Mouse (Mus musculus): ENCODE results near the gene Ap1g2. TPM values are rescaled to one million over a fixed set of nuclear protein-coding genes. Genes with fewer than 3 reads are reported as not detected.

Ap1g2 gene
- polyA plus RNA-seq, 1 experiment from 2014 or later = 18.9 TPM

GRCm38 (mm10) chr14:55079214-55079970, 27.0 kb downstream of the Ap1g2 start:
- no peak overlapping the region for H3K27ac ChIP-seq
- H3K27me3 ChIP-seq = peaks cover 23% of the 10 kb centered on the region
- H3K36me3 ChIP-seq = no peaks in the 10 kb centered on the region
- peaks cover 10% of the 10 kb centered on the region; the same call in 1 of the 2 replicates for H3K4me1 ChIP-seq
- no peaks in the 10 kb centered on the region for H3K9me3 ChIP-seq
- peak overlapping the region; percentile 43 for H3K4me2 ChIP-seq
- H3K9ac ChIP-seq = no peak overlapping the region
- 22% methylated on average over 8 of the region's 8 CpGs for WGBS
- H3K4me3 ChIP-seq = no peak overlapping the region
- ATAC-seq (ENCODE audit: borderline replicate concordance, extremely low read depth, low FRiP score, low TSS enrichment) = no peak

- Histone ChIP-seq H3K9ac (no peak overlapping the region), H3K4me1 (peaks cover 10% of the 10 kb centered on the region; the same call in 1 of the 2 replicates), H3K4me2 (peak overlapping the region; percentile 43), H3K36me3 (no peaks in the 10 kb centered on the region), H3K27ac (no peak overlapping the region), H3K4me3 (peak overlapping the region; percentile 9; the same call in 1 of the 2 replicates), H3K27me3 (peaks cover 23% of the 10 kb centered on the region), H3K9me3 (no peaks in the 10 kb centered on the region)
- WGBS = 16% methylated on average over 23 of the region's 23 CpGs
- ATAC-seq (ENCODE audit: borderline replicate concordance, extremely low read depth, low FRiP score, low TSS enrichment) = no peak
Measured at GRCm38 (mm10) chr14:55078366-55078989, 27.9 kb downstream of the Ap1g2 start.

- H3K27me3 ChIP-seq = peaks cover 23% of the 10 kb centered on the region
- H3K4me3 ChIP-seq = no peak overlapping the region
- no peaks in the 10 kb centered on the region for H3K36me3 ChIP-seq
- H3K9ac ChIP-seq = no peak overlapping the region
- H3K9me3 ChIP-seq = no peaks in the 10 kb centered on the region
- no peak overlapping the region for H3K4me2 ChIP-seq
- H3K27ac ChIP-seq = no peak overlapping the region
- ATAC-seq (ENCODE audit: borderline replicate concordance, extremely low read depth, low FRiP score, low TSS enrichment) = no peak
- WGBS = 47% methylated on average over 15 of the region's 15 CpGs
- peaks cover 10% of the 10 kb centered on the region; the same call in 1 of the 2 replicates for H3K4me1 ChIP-seq
Measured at GRCm38 (mm10) chr14:55077481-55078365, 28.7 kb downstream of the Ap1g2 start.

GRCm38 (mm10) chr14:55076956-55077355, 29.4 kb downstream of the Ap1g2 start:
- no peak for ATAC-seq (ENCODE audit: borderline replicate concordance, extremely low read depth, low FRiP score, low TSS enrichment)
- WGBS = 73% methylated on average over 3 of the region's 3 CpGs
- Histone ChIP-seq H3K4me3 (no peak overlapping the region), H3K27ac (no peak overlapping the region), H3K9ac (no peak overlapping the region), H3K4me1 (peaks cover 10% of the 10 kb centered on the region; the same call in 1 of the 2 replicates), H3K27me3 (peaks cover 23% of the 10 kb centered on the region), H3K9me3 (no peaks in the 10 kb centered on the region), H3K4me2 (no peak overlapping the region), H3K36me3 (no peaks in the 10 kb centered on the region)

GRCm38 (mm10) chr14:55076224-55076623, 30.2 kb downstream of the Ap1g2 start:
- WGBS = 24% methylated on average over 6 of the region's 6 CpGs
- H3K9ac ChIP-seq = no peak overlapping the region
- H3K9me3 ChIP-seq = no peaks in the 10 kb centered on the region
- peaks cover 23% of the 10 kb centered on the region for H3K27me3 ChIP-seq
- ATAC-seq (ENCODE audit: borderline replicate concordance, extremely low read depth, low FRiP score, low TSS enrichment) = no peak
- H3K36me3 ChIP-seq = no peaks in the 10 kb centered on the region
- H3K4me2 ChIP-seq = no peak overlapping the region
- H3K27ac ChIP-seq = no peak overlapping the region
- no peak overlapping the region for H3K4me3 ChIP-seq
- H3K4me1 ChIP-seq = peaks cover 10% of the 10 kb centered on the region; the same call in 1 of the 2 replicates

GRCm38 (mm10) chr14:55074416-55074815, 32.0 kb downstream of the Ap1g2 start:
- Histone ChIP-seq H3K9ac (no peak overlapping the region), H3K4me2 (no peak overlapping the region), H3K27ac (no peak overlapping the region), H3K27me3 (peaks cover 23% of the 10 kb centered on the region), H3K4me1 (peaks cover 10% of the 10 kb centered on the region; the same call in 1 of the 2 replicates), H3K4me3 (no peak overlapping the region), H3K9me3 (no peaks in the 10 kb centered on the region), H3K36me3 (no peaks in the 10 kb centered on the region)
- WGBS = 86% methylated on average over 12 of the region's 12 CpGs
- ATAC-seq (ENCODE audit: borderline replicate concordance, extremely low read depth, low FRiP score, low TSS enrichment) = no peak

GRCm38 (mm10) chr14:55071756-55072155, 34.6 kb downstream of the Ap1g2 start:
- Histone ChIP-seq H3K27me3 (peaks cover 1% of the 10 kb centered on the region; the same call in 1 of the 2 replicates), H3K4me1 (no peaks in the 10 kb centered on the region), H3K27ac (no peak overlapping the region), H3K4me2 (no peak overlapping the region), H3K4me3 (no peak overlapping the region), H3K9ac (no peak overlapping the region), H3K9me3 (no peaks in the 10 kb centered on the region), H3K36me3 (no peaks in the 10 kb centered on the region)
- 24% methylated on average over 19 of the region's 19 CpGs for WGBS
- no peak for ATAC-seq (ENCODE audit: borderline replicate concordance, extremely low read depth, low FRiP score, low TSS enrichment)

- no peak overlapping the region for H3K27ac ChIP-seq
- no peak overlapping the region for H3K9ac ChIP-seq
- ATAC-seq (ENCODE audit: borderline replicate concordance, extremely low read depth, low FRiP score, low TSS enrichment) = no peak
- 83% methylated on average over 8 of the region's 8 CpGs for WGBS
- H3K36me3 ChIP-seq = no peaks in the 10 kb centered on the region
- no peaks in the 10 kb centered on the region for H3K27me3 ChIP-seq
- no peak overlapping the region for H3K4me3 ChIP-seq
- H3K4me1 ChIP-seq = peaks cover 9% of the 10 kb centered on the region
- no peaks in the 10 kb centered on the region for H3K9me3 ChIP-seq
- H3K4me2 ChIP-seq = no peak overlapping the region
Measured at GRCm38 (mm10) chr14:55066042-55066441, 40.4 kb downstream of the Ap1g2 start.

- H3K4me3 ChIP-seq = no peak overlapping the region
- H3K9ac ChIP-seq = no peak overlapping the region
- no peaks in the 10 kb centered on the region for H3K27me3 ChIP-seq
- WGBS = 88% methylated on average over 13 of the region's 13 CpGs
- no peak for ATAC-seq (ENCODE audit: borderline replicate concordance, extremely low read depth, low FRiP score, low TSS enrichment)
- no peaks in the 10 kb centered on the region for H3K36me3 ChIP-seq
- no peak overlapping the region for H3K27ac ChIP-seq
- H3K4me2 ChIP-seq = no peak overlapping the region
- no peaks in the 10 kb centered on the region for H3K9me3 ChIP-seq
- peaks cover 13% of the 10 kb centered on the region for H3K4me1 ChIP-seq
Measured at GRCm38 (mm10) chr14:55065391-55065790, 41.0 kb downstream of the Ap1g2 start.

- Histone ChIP-seq H3K4me2 (no peak overlapping the region), H3K4me3 (no peak overlapping the region), H3K9me3 (no peaks in the 10 kb centered on the region), H3K36me3 (no peaks in the 10 kb centered on the region), H3K27ac (no peak overlapping the region), H3K27me3 (no peaks in the 10 kb centered on the region), H3K4me1 (peaks cover 13% of the 10 kb centered on the region), H3K9ac (no peak overlapping the region)
- ATAC-seq (ENCODE audit: borderline replicate concordance, extremely low read depth, low FRiP score, low TSS enrichment) = no peak
- 68% methylated on average over 35 of the region's 35 CpGs for WGBS
Measured at GRCm38 (mm10) chr14:55064481-55065370, 41.7 kb downstream of the Ap1g2 start.
